Mouse (Mus musculus) CH12F3 (cell line): Measurements from ENCODE around the gene Pccb.

Experiments used
- in situ Hi-C: fragments of 300-500 bp; cut with MboI; formaldehyde crosslinking; loops from 2 replicates; pipeline ENCODE4 v1.14.3; 2020; ENCODE audit warnings: low sequenced_read_pairs

Gene Pccb

GRCm38 (mm10) chr9:101034448-101035098 lies at the start of gene Pccb:
Pccb (minus strand) TSS chr9:101034898.
- in situ Hi-C loops: no loop called here

- in situ Hi-C loops: no loop called here
These were observed 49.0 kb upstream of the Pccb start for GRCm38 (mm10) chr9:101083728-101084127.

GRCm38 (mm10) chr9:101080046-101080685 lies 45.5 kb upstream of the Pccb start:
- in situ Hi-C loops: no loop called here

DNA sequence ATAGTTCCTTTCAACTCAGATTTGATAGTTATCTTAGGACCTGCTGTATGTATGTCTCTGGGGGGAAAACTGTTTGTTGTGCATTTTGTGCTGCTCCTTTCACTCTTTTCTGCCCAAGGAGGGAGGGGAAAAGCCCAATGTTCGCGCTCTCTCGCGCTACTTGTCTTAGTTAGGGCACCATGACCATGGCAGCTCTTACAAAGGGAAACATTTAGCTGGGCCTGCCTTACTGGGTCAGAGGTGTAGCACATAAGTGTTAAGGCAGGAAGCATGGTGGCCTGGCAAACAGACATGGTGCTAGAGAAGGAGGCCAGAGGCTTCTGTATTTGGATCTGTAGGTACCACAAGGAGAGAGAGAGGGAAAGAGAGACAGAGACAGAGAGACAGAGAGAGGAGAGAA lies 43.9 kb upstream of the Pccb start:
- in situ Hi-C loops: no loop called here

DNA sequence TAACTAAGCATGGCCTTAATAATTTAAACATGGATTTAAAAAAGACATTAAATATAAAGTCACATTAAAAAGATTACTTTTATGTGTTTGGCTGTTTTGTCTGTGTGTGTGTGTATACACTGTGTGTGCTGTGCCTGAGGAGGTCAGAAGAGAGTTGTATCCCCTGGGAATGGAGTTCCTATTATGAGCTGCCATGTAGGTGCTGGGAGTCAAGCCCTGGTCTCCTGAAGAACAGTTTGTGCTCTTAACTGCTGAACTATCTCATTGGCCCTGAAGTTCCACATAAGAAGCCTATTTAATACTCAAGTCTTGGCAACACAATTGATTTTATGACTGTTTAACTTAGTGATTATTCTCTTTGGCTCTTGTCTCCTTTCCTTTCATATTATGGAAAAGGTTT lies 42.8 kb upstream of the Pccb start:
- in situ Hi-C loops: no loop called here

DNA sequence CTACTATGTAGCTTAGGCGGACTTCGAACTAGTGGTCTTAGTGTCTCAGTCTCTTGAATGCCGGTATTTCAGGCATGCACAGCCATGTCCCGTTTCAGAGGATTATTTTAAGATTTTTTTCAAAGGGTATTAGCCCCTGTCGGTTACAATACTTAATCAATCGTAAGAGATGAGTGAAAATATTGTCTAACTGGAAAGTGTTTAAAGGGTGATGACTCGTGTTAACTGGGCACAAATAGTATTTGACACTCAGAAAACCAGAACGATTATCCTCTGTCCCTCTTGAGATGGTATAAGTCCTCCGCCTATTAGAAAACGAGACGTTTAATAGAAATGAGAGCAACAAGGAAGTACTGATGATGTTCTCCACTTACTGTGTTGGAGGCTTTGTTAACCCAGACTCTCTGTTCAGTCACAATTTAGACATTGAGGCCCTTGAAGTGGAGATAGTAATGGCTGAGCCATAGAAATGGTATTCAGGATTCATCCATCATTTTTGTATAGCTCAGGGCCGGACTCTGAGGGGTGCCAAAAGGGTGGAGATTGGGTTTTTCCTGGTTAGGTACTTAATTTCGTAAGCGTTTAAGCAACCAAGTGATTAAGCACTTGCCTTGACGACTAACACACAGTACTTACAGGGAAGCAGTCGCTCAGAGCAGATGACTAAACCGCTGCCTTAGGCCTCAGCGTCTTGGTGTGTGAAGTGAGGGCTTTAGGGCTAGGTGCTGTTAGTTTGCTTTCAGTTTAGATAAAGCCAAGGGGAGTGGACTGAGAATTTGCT lies 41.6 kb upstream of the Pccb start:
- in situ Hi-C loops: no loop called here

DNA sequence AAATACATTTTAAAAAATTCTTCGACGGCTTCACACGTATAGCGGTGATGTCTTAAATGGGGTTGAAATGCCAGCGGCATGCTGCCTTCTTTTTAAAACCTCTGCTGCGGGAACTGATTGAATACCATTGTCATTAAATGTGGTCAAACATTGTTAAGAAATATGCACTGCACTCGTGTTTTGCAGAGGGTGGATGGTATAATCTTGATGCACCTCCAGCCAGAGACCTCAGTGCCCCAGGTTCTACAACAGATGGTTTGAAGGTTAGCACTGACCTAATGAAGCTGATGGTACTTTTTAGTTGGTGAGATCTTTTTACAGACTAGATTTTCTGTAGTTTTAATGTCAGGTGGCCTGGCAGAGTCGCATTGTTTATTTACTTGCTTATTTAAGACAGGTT lies 41.0 kb upstream of the Pccb start:
- in situ Hi-C loops: no loop called here

- in situ Hi-C loops: no loop called here
These were observed 40.4 kb upstream of the Pccb start for GRCm38 (mm10) chr9:101075091-101075581.

DNA sequence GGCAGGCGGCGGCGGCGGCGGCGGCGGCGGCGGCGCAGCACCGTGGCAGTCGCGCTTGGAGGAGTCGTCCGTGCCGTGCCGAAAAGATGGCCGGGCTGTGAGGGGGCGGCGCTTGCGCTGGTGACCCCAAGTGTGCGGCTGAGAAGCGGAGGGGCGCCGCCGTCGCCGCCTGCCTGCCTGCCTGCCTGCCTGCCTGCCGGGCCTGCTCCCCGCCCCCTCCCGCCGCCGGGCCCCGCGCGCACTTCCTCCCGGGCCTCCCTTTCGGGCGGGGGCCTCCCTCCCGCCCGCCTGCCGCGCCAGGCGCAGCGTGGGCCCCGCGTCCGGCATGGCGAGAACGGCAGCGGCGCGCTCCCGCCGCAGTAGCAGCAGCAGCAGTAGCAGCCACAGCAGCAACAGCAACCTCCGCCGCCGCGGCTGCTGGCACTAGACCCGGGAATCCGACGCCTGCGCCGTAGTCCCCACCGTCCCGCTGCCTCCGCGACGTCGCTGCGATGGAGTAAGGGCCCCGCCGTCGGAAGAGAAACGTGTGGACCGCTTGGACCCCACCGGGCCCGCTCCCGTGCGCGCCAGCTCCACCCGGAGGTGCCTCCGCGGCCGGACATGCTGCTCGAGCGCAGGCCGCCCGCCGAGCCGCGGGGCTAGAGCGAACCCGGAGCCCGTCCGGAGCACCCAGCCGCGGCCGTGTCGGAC lies 39.8 kb upstream of the Pccb start:
- in situ Hi-C loops: no loop called here

GRCm38 (mm10) chr9:101073987-101074331 lies 39.3 kb upstream of the Pccb start, which contains the start of gene Msl2:
Msl2 (plus strand) TSS chr9:101074101.
- in situ Hi-C loops: no loop called here

GRCm38 (mm10) chr9:101073041-101073986 lies 38.6 kb upstream of the Pccb start:
- in situ Hi-C loops: no loop called here

- in situ Hi-C loops: no loop called here
These were observed 37.8 kb upstream of the Pccb start for GRCm38 (mm10) chr9:101072506-101072905.

GRCm38 (mm10) chr9:101069781-101070180 lies 35.1 kb upstream of the Pccb start:
- in situ Hi-C loops: no loop called here

DNA sequence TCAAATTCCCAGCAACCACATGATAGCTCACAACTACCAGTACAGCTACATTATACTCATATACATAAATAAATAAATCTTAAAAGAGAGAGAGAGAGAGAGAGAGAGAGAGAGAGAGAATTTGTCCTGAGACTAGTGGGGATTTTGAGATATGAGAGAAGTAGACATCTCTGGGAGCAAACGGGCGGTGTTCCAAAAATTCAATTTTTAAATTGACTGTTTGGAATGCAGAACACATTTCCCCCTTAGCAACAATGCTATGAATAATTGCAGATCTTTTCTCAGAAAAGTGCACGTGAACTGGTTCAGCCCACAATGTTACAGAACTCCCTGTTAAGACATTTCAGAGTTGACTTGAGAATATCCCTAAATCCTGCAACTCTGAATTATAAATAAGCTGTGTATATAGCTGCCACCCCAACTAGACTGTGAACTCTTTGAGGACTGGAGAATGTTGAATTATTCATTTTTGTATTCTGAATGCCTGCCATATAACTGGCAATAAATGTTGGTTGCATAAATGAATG lies 30.4 kb upstream of the Pccb start:
- in situ Hi-C loops: no loop called here

- in situ Hi-C loops: no loop called here
These were observed 27.6 kb upstream of the Pccb start for GRCm38 (mm10) chr9:101062253-101062780.

DNA sequence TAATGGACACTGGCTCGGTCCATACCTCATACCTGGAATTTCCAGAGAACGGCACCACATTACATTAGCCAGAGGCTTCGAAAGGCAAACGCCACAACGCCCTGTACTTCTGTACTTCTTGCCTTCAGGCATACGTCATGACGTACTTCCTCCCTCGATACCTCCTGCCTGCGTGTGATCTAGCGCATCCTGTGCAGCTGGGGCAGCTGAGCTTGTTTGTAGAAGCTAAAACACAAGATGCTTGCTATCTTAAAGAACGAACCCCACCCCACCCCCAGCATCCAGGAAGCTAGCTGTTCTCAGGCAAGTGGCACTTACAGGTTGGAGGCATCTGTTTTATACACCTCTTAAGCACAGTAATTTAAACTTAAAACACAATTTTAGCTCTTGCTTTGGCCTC lies 26.3 kb upstream of the Pccb start:
- in situ Hi-C loops: no loop called here

DNA sequence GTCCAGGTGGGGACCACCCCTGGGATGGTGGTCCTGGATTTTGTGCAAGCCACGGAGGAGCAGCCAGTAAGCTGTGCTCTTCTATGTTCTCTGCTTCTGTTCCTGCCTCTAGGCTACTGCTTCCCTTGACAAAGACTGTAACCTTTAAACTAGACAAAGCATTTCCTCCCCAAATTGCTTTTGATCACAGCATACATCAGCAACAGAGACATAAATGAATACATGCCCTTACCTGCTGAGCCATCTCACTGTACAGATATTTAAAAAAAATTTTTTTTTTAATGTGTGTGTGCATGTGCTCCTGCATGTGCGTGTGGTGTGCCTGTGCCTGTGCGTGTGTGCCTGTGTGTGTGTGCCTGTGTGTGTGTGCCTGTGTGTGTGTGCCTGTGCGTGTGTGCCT lies 22.5 kb upstream of the Pccb start:
- in situ Hi-C loops: no loop called here

GRCm38 (mm10) chr9:101053279-101053678 lies 18.6 kb upstream of the Pccb start:
- in situ Hi-C loops: no loop called here

DNA sequence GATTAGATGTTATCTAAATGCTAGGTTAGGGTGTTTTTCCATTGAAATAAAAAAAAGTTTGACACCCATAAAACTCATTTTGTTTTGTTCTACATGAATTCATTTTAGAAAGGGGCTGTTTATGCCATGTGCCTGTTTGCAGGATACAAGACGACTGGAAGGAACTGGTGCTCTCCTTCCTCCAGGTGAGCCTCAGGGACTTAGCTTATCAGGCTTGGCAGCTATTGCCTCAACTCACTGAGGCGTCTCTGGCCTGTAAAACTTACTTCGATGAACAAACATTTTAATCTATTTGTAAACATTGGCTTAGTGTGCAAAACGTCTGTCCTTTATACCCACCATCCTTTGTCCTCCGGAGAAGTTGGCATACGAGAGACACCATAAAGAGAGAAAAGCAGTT lies 18.0 kb upstream of the Pccb start:
- in situ Hi-C loops: no loop called here

- in situ Hi-C loops: no loop called here
These were observed 17.3 kb upstream of the Pccb start for GRCm38 (mm10) chr9:101052007-101052406.
